Mouse (Mus musculus): ENCODE results near the gene Ak1. TPM values are rescaled to one million over a fixed set of nuclear protein-coding genes. Genes with fewer than 3 reads are reported as not detected.

Ak1 gene
- total RNA-seq, 2 experiments from 2014 or later, result 654 to 691 TPM

DNA sequence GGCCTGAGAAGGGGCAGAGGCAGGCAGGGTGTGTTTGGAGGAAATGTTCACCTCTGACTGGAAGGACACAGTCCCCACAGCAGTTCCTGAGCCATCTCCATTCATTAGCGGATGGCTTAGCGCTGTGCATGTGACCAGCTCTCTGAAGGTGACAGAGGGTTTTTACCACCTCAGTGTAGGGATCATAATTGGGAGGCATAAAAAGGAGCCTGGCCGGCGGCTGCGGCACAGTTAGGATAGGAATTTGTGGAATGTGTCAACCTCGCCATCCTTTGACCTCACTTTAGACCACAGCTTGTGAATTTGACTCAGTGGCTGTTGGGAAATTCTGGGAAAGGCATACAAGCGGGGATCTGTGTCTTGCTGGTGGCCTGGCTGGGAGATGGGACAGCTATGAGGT is 32.2 kb downstream of the Ak1 start:
- no peak for DNase-seq

- DNase-seq, result peak in 1 of 2 experiments; percentile 62
These were observed 33.3 kb downstream of the Ak1 start for GRCm38 (mm10) chr2:32654743-32655393.

DNA sequence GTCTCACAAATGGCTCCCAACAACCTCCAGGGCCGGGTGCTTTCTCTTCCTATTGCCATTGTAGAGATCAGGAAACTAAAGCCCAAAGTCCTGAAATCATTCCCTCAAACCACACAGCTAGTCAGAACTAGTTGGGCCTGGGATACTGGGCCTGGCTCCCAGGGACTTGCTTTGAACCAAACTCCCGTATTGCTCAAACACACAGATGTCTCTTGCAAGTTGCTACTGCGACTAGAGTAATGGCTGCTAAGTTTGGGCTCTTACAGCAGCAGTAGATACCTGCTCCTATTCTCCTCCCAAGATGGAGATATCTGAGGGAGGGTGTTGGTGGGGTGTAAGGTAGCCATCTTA is 33.8 kb downstream of the Ak1 start:
- peak in 1 of 2 experiments; percentile 53 for DNase-seq

GRCm38 (mm10) chr2:32655826-32656225 is 34.3 kb downstream of the Ak1 start:
- DNase-seq, result peak; percentile 80 to 93

- no peak for DNase-seq
These were observed 37.3 kb downstream of the Ak1 start for GRCm38 (mm10) chr2:32658873-32659272.

DNA sequence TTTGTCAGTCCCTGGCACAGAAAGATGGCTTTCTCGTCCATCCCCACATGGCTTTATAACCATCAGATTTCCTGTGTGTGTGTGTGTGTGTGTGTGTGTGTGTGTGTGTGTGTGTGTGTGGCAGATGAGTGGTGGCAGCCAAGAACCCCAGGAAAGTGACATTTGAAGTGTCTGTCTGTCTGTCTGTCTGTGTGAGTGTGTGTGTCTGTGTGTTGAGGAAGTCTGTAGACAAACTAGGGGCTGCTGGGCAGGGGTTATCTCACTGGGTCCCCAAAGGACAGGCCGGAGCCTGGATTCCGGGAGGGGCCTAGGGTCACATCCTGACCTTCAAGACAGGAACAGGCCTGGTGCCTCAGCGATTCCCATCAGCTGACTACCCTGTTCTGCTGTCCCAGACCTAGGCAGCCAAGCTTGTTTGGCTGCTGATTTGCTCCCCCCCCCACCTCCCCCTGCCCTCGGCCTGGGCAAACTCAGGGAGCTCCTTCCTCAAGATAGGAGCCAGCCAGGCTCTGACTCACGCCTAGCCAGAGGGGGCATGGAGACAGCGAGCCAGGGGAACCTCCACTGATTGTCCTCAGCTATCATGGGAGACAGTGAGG is 40.0 kb downstream of the Ak1 start:
- DNase-seq, result peak; percentile 64 to 82

GRCm38 (mm10) chr2:32662291-32662690 is 40.7 kb downstream of the Ak1 start:
- no peak for DNase-seq

GRCm38 (mm10) chr2:32665345-32665744 is 43.8 kb downstream of the Ak1 start:
- DNase-seq, result no peak

GRCm38 (mm10) chr2:32665853-32666252 is 44.3 kb downstream of the Ak1 start:
- no peak for DNase-seq

DNA sequence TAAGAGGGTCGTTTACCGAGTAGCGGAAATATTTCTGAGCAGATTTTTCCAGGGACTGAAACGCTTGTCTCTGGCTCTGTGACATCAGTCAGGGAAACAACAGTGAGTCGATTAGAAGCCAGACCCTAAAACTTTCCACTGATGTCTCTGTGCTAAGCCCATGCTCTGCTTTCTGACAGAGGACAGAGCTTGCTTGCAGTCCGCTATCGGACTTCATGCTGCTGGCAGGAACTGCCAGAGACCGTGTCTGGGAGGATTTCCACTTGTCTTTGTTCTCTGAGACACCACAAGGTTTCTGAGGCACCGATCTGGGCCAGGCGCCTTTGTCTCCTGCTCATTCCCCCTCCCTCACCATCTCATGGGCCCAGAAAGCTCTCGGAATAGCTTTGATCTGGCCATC is 46.2 kb downstream of the Ak1 start:
- peak in 1 of 2 experiments; percentile 34 for DNase-seq

GRCm38 (mm10) chr2:32668176-32668575 is 46.6 kb downstream of the Ak1 start:
- no peak for DNase-seq

DNA sequence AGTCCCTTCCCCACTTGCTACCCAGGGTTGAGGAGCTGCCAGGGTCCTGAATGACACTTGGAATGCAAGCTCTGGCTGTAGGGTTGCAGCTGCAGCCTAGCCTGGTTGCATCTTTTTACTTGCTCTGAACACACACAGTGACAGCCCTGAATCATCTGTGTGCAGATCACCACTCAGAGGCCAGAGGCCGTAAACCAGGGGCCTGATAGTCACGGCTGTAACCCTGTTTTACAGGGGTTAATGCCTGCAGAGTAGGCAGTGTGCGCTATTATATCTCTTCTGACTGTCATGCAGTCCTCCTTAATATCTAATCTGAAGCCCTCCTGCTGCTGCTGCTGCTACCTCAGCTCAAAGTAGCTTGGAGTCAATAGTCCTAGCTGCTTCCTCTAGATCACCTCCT is 48.3 kb downstream of the Ak1 start:
- DNase-seq, result no peak

DNA sequence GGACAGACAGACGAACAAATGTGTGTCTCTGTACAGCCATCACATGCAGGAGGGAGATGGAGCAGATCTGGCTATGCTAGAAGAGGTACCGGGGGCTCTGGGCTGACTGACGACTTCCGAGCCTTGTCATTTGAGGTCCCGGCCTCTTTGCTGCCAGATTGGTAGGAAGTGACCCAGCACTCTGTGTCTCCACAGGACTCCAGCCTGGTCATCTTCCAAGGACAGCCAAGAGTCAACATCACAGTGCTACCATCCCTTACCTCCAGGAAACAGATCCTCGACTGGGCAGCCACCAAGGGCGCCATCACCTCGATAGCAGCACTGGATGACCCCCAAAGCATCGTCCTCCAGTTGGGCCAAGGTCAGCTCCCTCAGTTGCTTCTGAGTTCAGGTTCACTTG is 49.6 kb downstream of the Ak1 start:
- DNase-seq, result no peak

GRCm38 (mm10) chr2:32671907-32672595 is 50.5 kb downstream of the Ak1 start:
- no peak for DNase-seq

DNA sequence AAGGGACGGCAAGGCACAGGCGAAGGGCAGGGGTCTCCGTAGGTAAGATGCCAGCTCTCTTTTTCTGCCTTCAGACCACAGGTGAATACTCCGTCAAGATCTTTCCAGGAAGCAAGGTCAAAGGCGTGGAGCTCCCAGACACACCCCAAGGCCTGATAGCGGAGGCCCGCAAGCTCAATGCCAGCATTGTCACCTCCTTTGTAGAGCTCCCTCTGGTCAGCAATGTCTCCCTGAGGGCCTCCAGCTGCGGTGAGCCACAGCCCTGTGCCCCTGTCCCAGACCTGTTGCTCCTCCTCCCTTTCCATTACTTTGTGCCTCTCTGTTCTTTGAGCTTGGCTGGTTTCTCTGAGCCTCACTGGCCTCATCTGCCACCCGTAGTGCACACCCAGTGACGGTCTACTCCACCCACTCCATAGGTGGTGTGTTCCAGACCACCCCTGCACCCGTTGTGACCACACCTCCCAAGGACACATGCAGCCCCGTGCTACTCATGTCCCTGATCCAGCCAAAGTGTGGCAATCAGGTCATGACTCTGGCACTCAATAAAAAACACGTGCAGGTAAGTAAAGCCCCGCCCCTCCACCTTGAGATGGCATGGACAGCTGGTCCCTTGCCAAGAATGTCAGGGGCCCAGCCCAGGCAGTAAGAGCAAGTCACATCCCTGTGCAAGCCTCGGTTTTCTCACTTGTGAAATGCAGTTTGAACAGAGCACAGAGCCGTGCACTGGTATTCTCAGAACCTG is 51.8 kb downstream of the Ak1 start:
- no peak for DNase-seq

DNA sequence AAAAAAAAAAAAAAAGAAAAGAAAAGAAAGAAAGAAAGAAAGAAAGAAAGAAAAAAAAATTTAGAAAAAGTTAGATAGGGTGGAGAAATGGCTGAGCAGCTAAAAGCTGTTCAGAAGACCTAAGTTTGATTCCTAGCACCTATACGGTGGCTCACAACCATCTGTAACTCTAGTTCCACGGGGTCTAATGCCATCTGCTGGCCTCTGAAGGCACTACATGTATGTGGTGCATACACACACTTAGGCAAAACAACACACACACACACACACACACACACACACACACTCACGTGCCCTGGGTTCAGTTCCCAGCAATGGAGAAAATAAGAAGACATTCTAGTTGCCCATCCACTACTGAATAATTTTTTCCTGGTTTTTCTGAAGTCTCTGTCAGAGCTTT is 55.3 kb downstream of the Ak1 start:
- no peak for DNase-seq

DNA sequence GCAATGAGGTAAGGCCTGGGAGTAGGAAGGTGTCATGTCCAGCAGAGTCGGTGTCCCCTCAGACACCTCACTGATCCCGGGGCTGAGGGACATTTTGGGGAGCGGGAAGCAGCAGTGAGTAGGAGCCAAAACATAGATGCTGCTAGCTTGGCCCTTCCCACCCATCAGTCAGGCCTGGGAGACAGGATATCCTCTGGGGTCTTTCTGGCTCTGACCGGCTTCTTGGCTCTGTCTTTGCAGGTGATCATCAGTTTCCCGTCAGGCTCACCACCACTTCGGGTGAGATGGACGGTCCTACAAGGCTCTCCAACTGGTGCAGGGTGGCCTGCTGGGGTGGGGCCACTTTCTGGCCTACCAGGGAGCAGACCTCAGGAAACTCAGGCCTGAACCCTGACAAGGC is 56.1 kb downstream of the Ak1 start:
- DNase-seq, result no peak

- DNase-seq, result peak in 1 of 2 experiments; percentile 71
These were observed 58.5 kb downstream of the Ak1 start for GRCm38 (mm10) chr2:32680051-32680451.

- no peak for DNase-seq
These were observed 59.5 kb downstream of the Ak1 start for GRCm38 (mm10) chr2:32680961-32681650.

DNA sequence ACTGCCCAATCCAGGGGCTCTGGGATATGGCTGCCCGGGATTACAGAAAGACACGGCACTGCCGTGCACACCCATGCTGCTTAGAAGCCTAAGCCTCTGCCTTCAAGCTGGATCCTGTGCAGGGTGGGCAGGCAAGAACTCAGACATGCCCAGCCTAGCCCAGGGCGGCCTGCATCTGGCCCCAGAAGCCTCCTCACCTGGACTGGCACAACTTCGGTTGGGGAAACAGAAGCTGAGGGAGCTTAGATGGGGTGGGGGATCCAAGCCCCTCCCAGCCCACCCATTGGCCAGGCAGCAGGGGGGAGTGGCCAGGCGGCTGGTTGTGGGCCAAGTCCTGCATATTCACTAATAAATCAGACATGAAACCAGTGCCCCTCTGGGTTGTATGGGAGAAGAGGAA is 60.2 kb downstream of the Ak1 start:
- no peak for DNase-seq

DNA sequence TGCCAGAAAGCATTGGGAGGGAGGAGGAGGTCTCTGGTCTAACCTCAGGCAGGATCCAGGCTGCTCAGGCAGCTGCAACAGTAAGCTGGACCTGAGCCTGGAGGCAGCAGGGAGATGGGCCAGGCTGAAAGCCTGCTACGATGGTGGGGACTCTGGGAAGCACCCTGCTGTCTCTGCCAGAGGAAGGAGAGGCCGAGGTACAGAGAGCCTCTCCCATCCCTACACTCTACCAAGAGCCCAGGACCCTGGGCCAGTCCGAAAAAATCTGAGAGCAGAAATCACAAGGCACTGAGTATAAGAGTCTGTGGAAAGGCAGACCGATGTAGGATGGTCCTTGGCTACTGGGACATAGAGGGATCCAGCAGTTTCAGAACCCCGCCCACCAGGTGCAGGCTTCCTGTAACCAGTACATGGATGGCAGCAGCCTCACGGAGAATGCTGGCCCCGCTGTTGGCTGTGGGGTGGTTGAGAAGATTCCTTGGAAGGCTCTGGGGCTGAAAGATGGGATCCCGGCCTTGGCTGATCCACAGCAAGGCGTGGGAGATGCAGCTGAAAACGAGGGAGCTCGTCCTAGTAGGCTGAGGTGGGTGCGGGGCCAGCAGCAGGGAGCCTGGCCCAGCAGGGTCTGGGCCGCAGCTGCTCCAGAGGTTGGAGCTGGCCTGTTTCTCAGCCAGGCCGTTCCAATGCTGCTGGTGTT is 61.3 kb downstream of the Ak1 start:
- peak in 1 of 2 experiments; percentile 32 for DNase-seq

DNA sequence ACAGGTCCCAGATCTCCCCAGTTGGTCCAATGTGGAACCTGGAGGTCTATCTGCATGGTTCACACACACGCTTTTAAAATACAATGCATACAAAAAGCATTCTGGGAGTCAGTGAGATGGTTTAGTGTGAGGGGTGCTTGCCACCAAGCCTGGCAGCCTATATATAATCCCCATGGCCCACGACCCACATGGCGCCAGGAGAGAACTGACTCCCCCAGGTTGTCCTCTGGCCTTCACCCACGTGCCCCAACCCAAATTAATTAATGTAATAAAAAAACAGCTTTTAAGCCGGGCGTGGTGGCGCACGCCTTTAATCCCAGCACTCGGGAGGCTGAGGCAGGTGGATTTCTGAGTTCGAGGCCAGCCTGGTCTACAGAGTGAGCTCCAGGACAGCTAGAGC is 62.1 kb downstream of the Ak1 start:
- no peak for DNase-seq

Data from heart, adult 18-20 months (tissue).